Mouse (Mus musculus) forebrain, embryonic 15.5 days (tissue): ENCODE measurements around the gene Rgs6. TPM values are rescaled to one million over a fixed set of nuclear protein-coding genes. Genes with fewer than 3 reads are reported as not detected.

Experiments
- ATAC-seq: fragments of 200-750 bp; cut with Nextera tagmentation; replicated peaks from 2 replicates; pipeline ENCODE4 v1.8.0; 2017; ENCODE audit warnings: mild to moderate bottlenecking, moderate TSS enrichment, moderate library complexity
- H3K27ac ChIP-seq: fragments of 300-500 bp; sonication (generic); replicated peaks from 2 replicates; pipeline ENCODE4 v1.5.1; 2015; ENCODE audit warnings: mild to moderate bottlenecking, inconsistent platforms
- H3K27me3 ChIP-seq: fragments of 300-500 bp; sonication (generic); 2 replicates; pipeline ENCODE4 v1.6.1; 2015; ENCODE audit warnings: inconsistent platforms
- H3K36me3 ChIP-seq: fragments of 300-500 bp; sonication (generic); 2 replicates; pipeline ENCODE4 v1.6.1; 2015; ENCODE audit warnings: mild to moderate bottlenecking, inconsistent platforms
- H3K4me1 ChIP-seq: fragments of 300-500 bp; sonication (generic); 2 replicates; pipeline ENCODE4 v1.6.1; 2015; ENCODE audit warnings: inconsistent platforms
- H3K4me2 ChIP-seq: fragments of 300-500 bp; sonication (generic); replicated peaks from 2 replicates; pipeline ENCODE4 v1.6.1; 2015; ENCODE audit warnings: mild to moderate bottlenecking, inconsistent platforms
- H3K4me3 ChIP-seq: fragments of 300-500 bp; sonication (generic); 2 replicates; pipeline ENCODE4 v1.5.1; 2015; ENCODE audit warnings: mild to moderate bottlenecking, inconsistent platforms
- H3K9ac ChIP-seq: fragments of 300-500 bp; sonication (generic); replicated peaks from 2 replicates; pipeline ENCODE4 v1.6.1; 2015; ENCODE audit warnings: mild to moderate bottlenecking, inconsistent platforms
- H3K9me3 ChIP-seq: fragments of 300-500 bp; sonication (generic); 2 replicates; pipeline ENCODE4 v1.6.1; 2016; ENCODE audit warnings: inconsistent platforms
- WGBS: fragments of 180-500 bp; shearing (Covaris S2); methylation state at CpG from one replicate; pipeline ENCODE4 v1.1.7; 2015; ENCODE audit warnings: mixed read lengths; 5-methylcytosine and 5-hydroxymethylcytosine counted together
- polyA plus RNA-seq: library from polyadenylated mRNA; unstranded; fragments of >200 nt; fragmentation: Nextera tagmentation; extraction: Ambion mirVana; gene quantifications from 2 replicates; pipeline ENCODE4 v1.2.1, GENCODE M21; 2015

The Rgs6 gene
- polyA plus RNA-seq, 1 experiment from 2014 or later, result 11.6 TPM

DNA sequence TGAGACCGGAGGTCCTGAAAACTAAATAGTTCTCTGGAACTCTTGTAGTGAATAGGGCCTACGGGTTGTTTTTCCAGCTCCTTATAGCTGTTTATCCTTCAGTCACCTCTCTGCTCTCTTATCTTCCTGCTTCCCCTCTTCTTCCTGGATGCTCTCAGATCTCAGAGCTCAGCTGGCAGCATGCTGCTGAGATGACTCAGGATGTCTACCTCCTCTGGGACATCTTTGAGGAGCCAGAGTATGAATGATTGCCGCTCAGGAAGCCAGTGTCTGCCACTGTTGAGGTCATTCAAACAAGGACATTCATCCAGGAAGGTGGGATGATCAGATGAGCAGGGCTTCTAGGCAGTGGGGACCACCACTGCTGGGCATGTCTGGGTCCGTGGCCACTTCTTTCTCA is 498.9 kb downstream of the Rgs6 start:
- H3K27me3 ChIP-seq, result no peaks in the 10 kb centered on the region

DNA sequence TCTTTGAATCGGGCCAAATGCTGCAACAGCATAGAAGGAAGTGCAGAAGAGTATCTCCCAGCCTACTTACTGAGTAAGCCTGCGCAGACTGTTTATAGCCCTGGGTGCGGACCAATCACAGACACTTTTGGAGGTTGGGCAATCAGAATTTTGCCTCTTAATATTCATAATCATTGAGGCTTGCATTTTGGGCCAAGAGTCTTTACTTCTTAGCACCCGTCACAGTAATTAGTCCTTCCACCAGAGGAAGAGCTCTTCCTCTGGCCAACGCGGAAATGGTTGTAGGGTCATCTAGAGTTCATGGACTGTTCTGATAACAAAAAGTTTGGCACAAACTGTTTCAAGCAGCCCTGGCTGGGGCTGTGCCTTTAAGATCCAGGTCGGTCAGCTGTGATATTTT is 499.5 kb downstream of the Rgs6 start:
- Histone ChIP-seq H3K4me1 (no peaks in the 10 kb centered on the region), H3K4me2 (no peak overlapping the region), H3K9me3 (no peaks in the 10 kb centered on the region), H3K9ac (no peak overlapping the region), H3K27ac (no peak overlapping the region), H3K4me3 (no peak overlapping the region), H3K27me3 (no peaks in the 10 kb centered on the region), H3K36me3 (no peaks in the 10 kb centered on the region)
- WGBS, result 61% methylated on average over 7 of the region's 7 CpGs
- ATAC-seq, result no peak

More for the DNA sequence above, 498.9 kb downstream of the Rgs6 start:
- no peak overlapping the region for H3K4me3 ChIP-seq
- no peak overlapping the region for H3K4me2 ChIP-seq
- H3K9ac ChIP-seq, result no peak overlapping the region
- no peak for ATAC-seq
- H3K36me3 ChIP-seq, result no peaks in the 10 kb centered on the region
- H3K4me1 ChIP-seq, result no peaks in the 10 kb centered on the region
- H3K27ac ChIP-seq, result no peak overlapping the region
- WGBS, result 93% methylated on average over 4 of the region's 4 CpGs
- no peaks in the 10 kb centered on the region for H3K9me3 ChIP-seq

DNA sequence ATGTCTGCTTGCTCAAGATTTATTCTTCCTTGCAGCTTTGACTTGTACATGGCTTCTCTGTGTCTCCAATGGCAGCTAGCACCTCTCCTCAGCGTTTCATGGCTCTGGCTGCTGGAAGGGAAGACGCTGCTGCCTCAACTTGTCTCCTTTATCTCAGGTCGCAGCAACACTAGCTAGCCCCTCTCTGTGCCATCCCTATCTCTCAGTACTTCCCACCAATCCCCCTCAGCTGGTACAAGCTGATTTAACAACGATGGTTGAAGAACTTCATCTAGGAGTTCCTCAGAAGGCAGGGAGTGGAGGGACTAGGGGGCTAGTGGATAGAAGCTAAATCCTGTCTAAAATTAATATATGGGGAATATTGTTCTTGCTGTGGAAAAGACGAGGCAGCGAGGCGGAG is 503.9 kb downstream of the Rgs6 start:
- Histone ChIP-seq H3K4me1 (no peaks in the 10 kb centered on the region), H3K9ac (no peak overlapping the region), H3K27me3 (no peaks in the 10 kb centered on the region), H3K27ac (no peak overlapping the region), H3K4me2 (no peak overlapping the region), H3K4me3 (no peak overlapping the region), H3K36me3 (no peaks in the 10 kb centered on the region), H3K9me3 (no peaks in the 10 kb centered on the region)
- WGBS, result 87% methylated on average over 7 of the region's 7 CpGs
- ATAC-seq, result no peak

DNA sequence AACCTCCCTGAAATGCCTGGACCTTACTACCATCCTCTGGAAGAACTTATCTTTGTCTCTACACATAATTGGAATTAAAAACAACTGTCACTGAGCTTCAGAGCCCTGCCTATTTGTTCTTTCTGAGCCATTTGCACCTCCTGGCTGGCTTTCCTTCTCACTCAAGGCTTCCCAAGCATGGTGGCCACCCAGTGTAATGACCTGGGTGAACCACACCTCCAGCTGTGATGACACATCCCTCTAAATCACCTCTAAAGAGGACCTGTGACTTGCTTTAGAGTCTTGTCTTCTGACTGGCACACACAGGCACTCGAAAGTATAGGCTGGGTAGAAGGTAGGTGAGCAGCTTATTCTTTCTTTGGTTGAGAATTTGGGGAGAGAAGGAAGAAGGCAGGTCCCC is 509.7 kb downstream of the Rgs6 start:
- Histone ChIP-seq H3K4me3 (no peak overlapping the region), H3K9ac (no peak overlapping the region), H3K4me2 (no peak overlapping the region), H3K27ac (no peak overlapping the region), H3K27me3 (no peaks in the 10 kb centered on the region), H3K36me3 (no peaks in the 10 kb centered on the region), H3K9me3 (no peaks in the 10 kb centered on the region), H3K4me1 (no peaks in the 10 kb centered on the region)
- no peak for ATAC-seq
- WGBS, result 76% methylated on average over 1 of the region's 1 CpGs

DNA sequence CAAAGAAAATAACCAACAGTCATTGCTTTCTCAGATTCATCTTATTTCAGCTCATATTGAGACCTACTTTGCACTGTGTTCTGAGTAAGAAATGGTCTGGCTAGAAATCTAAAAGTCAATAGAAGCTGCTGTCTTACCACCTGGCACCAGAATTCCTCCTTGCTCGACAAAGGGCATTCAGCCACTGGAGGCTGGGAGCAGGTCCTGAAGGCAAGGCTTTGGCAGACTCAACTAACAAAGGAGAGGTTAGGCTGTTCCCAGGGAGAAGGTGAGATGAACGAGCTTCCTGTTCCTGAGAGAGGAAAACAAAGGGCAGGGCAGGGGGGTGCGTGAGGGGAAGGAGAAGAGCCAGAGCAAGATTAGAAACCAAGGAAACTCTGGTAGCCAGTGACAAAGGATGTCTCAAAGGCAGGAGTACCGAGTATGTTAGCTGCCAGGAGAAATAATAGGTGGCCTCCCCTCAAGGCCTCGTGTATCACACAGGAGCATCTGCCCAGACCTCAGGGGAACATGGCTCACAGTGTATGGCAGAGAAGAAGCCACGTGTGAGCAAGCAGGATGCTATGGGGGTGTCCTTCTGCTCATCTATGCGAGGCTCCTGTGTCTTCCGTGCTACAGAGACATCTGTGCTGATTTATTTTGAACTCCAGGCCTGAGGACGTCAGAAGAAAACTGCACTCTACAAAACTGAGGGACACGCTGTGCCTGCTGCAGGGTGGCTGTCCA is 510.7 kb downstream of the Rgs6 start:
- Histone ChIP-seq H3K27ac (no peak overlapping the region), H3K4me1 (no peaks in the 10 kb centered on the region), H3K9me3 (no peaks in the 10 kb centered on the region), H3K9ac (no peak overlapping the region), H3K4me2 (no peak overlapping the region), H3K4me3 (no peak overlapping the region), H3K27me3 (no peaks in the 10 kb centered on the region), H3K36me3 (no peaks in the 10 kb centered on the region)
- WGBS, result 48% methylated on average over 10 of the region's 10 CpGs
- ATAC-seq, result no peak

- no peak overlapping the region for H3K4me3 ChIP-seq
- no peaks in the 10 kb centered on the region for H3K27me3 ChIP-seq
- no peaks in the 10 kb centered on the region for H3K9me3 ChIP-seq
- no peaks in the 10 kb centered on the region for H3K4me1 ChIP-seq
- no peak overlapping the region for H3K9ac ChIP-seq
- H3K27ac ChIP-seq, result no peak overlapping the region
- 82% methylated on average over 2 of the region's 2 CpGs for WGBS
- ATAC-seq, result no peak
- no peak overlapping the region for H3K4me2 ChIP-seq
- no peaks in the 10 kb centered on the region for H3K36me3 ChIP-seq
Observed at GRCm38 (mm10) chr12:83099920-83100319, 511.8 kb downstream of the Rgs6 start.

DNA sequence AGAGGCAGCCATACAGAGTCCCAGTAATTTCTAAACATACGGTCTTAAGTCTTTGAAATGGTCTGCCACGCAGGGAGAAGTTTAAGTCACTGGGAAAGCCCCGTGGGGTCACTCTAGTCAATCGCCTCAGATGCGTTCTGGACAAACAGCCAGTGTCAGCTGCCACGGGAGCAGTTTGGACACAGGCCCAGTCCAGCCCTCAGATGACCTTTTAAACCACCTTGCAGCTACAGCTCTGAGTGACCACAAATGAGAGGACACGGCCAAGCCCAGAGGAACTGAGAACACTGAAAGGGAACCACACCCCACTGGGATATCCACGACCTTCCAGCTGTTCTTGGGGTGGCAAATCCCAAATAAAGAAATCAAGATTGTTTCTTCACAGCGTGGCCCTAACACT is 512.3 kb downstream of the Rgs6 start:
- ATAC-seq, result no peak
- Histone ChIP-seq H3K4me1 (no peaks in the 10 kb centered on the region), H3K4me3 (no peak overlapping the region), H3K9ac (no peak overlapping the region), H3K36me3 (no peaks in the 10 kb centered on the region), H3K9me3 (no peaks in the 10 kb centered on the region), H3K4me2 (no peak overlapping the region), H3K27ac (no peak overlapping the region), H3K27me3 (no peaks in the 10 kb centered on the region)
- WGBS, result 84% methylated on average over 9 of the region's 9 CpGs

DNA sequence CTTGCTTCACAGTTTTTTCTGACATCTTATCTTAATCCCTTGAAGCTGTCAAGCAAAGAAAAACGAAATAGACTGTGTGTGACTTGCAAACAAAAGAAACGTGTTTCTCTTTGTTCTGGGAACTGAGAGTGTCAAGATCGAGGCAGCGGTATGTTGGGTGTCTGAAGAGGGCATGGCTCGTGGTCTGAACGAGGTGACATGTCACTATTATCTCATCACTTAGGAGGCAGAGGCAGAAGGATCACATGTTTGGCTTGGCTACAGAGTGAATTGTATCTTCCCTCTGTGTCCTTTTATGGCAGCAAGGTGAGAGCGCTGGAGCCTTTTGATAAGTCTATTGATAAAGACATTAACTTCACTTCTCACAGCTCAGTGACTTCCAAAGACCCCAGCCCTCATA is 512.8 kb downstream of the Rgs6 start:
- H3K36me3 ChIP-seq, result no peaks in the 10 kb centered on the region
- 57% methylated on average over 7 of the region's 7 CpGs for WGBS

GRCm38 (mm10) chr12:83105514-83106119 is 517.5 kb downstream of the Rgs6 start:
- WGBS, result 68% methylated on average over 9 of the region's 9 CpGs

More for the DNA sequence above, 512.8 kb downstream of the Rgs6 start:
- Histone ChIP-seq H3K9ac (no peak overlapping the region), H3K4me1 (no peaks in the 10 kb centered on the region), H3K27ac (no peak overlapping the region), H3K4me3 (no peak overlapping the region), H3K4me2 (no peak overlapping the region), H3K9me3 (no peaks in the 10 kb centered on the region), H3K27me3 (no peaks in the 10 kb centered on the region)
- no peak for ATAC-seq

DNA sequence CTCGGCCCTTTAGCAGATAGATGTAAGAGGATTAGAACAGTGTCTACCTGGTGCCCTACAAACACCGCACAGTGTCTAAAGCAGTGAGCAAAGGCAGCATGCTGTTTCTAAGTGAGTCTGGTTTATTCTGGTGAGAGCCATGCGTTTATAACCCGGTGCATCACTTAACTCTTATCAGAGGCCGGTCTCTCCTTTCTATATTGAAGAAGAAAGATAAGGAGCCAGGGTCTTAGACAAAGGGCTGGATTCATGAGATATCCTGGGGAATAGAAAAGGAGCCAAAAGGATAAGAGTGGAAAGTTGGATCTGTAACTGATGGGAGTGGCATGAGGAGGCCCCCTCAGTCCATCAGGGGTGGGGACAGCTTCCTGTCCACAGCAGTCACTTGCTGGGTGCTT is 518.0 kb downstream of the Rgs6 start:
- Histone ChIP-seq H3K4me3 (no peak overlapping the region), H3K9ac (no peak overlapping the region), H3K27ac (no peak overlapping the region), H3K27me3 (no peaks in the 10 kb centered on the region), H3K36me3 (no peaks in the 10 kb centered on the region), H3K4me1 (peaks cover 14% of the 10 kb centered on the region), H3K4me2 (no peak overlapping the region), H3K9me3 (no peaks in the 10 kb centered on the region)
- WGBS, result 84% methylated on average over 5 of the region's 5 CpGs
- no peak for ATAC-seq

More at GRCm38 (mm10) chr12:83105514-83106119, 517.5 kb downstream of the Rgs6 start:
- no peak overlapping the region for H3K4me2 ChIP-seq
- ATAC-seq, result no peak
- no peaks in the 10 kb centered on the region for H3K27me3 ChIP-seq
- H3K9ac ChIP-seq, result no peak overlapping the region
- peaks cover 11% of the 10 kb centered on the region for H3K4me1 ChIP-seq
- no peak overlapping the region for H3K27ac ChIP-seq
- no peak overlapping the region for H3K4me3 ChIP-seq
- no peaks in the 10 kb centered on the region for H3K9me3 ChIP-seq
- no peaks in the 10 kb centered on the region for H3K36me3 ChIP-seq

DNA sequence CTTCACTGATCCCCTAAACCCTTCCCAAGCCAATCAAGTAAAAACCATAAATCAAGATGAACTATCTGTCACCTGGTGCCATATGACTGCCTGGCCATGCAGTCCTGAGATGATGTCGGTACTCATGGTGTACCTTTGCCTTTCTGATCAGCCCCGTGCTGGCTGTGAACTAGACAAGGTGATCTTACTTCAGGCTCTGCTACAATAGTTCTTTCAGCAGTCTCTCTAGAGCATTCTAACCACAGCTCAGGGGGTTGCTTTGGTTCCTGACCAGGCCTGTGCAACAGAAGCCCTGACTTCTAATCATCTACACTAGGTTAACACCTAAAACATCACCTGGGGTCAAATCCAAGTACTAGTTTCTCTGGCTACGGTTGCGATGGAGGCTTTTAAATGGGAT is 521.4 kb downstream of the Rgs6 start:
- Histone ChIP-seq H3K4me1 (peaks cover 24% of the 10 kb centered on the region), H3K4me3 (no peak overlapping the region), H3K9me3 (no peaks in the 10 kb centered on the region), H3K27ac (no peak overlapping the region), H3K36me3 (no peaks in the 10 kb centered on the region), H3K4me2 (no peak overlapping the region), H3K9ac (no peak overlapping the region), H3K27me3 (no peaks in the 10 kb centered on the region)
- 90% methylated on average over 4 of the region's 4 CpGs for WGBS
- no peak for ATAC-seq

DNA sequence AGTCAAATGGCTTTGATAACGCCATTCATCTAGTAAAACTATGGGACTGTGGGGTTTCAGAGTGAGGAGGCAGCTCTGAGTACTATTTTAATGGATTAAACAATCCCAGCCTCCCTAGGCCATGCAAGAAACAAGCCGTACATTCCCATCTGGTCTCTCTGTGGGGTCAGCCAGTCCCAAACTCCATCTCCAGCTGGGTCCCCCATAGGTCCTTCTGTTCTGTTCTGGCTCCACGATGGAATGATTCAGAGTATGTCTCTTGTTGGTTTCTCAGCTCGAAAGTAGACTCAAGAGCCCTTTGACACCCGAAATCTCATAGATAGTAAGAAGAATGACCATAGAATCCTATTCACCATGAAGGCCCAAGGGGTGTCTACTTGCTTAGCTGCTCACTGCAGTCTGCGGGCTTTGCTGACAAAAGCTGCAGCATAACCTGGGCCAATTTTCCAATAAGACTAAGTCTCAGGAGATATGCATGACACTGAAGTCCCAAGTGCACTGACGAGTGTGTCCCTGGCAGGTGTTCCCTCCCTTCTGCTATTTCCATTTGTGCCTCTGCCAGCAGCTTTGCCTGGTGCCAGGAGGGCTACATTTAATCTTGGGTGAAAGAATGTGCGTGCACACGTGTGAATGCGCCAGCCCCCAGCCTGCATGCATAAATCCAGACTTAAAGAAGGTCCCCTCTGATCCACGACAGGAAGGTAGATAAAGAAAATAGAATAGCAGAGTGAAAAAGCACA is 522.0 kb downstream of the Rgs6 start:
- H3K27ac ChIP-seq, result 0 out of 2 replicates have a peak overlapping the region, but pooled peaks have one; percentile 29
- 49% methylated on average over 11 of the region's 11 CpGs for WGBS
- ATAC-seq, result 0 out of 2 replicates have a peak, but pooled peaks have one; percentile 29

More for the DNA sequence above, 522.0 kb downstream of the Rgs6 start:
- Histone ChIP-seq H3K4me2 (no peak overlapping the region), H3K27me3 (no peaks in the 10 kb centered on the region), H3K4me1 (peaks cover 27% of the 10 kb centered on the region), H3K9ac (no peak overlapping the region), H3K9me3 (no peaks in the 10 kb centered on the region), H3K36me3 (no peaks in the 10 kb centered on the region), H3K4me3 (no peak overlapping the region)
